Mouse (Mus musculus): ENCODE measurements around the gene Cadm2. TPM values are rescaled to one million over a fixed set of nuclear protein-coding genes. Genes with fewer than 3 reads are reported as not detected.

Cadm2 gene
- total RNA-seq, 2 experiments from 2014 or later: 212 to 245 TPM

DNA sequence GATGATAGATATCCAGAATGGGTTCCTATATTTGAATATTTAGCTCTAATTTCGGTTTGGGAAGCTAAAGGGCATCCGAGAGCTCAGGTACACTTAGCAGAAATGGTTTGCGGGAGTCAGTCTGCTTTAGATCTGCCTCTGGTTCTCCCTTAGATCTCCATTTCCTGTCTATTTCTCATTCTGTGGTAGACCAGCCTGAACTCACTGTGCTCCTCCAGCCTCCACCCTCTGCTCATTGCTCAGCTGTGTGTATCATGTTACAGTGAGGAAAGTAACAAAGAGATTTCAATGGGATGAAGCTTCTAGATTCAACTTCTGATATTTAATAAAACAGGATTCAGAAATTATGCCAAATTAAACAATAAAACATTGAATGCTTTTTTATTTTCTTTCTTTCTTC lies 661.6 kb downstream of the Cadm2 start:
- no peak for DNase-seq (ENCODE audit: low spot score in 2 of 2)
- no peak for TF ChIP-seq CTCF (conservative IDR thresholded peaks at IDR 0.05)
- Histone ChIP-seq H3K4me3 (no peak overlapping the region), H3K27ac (no peak overlapping the region)

- no peak for DNase-seq (ENCODE audit: low spot score in 2 of 2)
These were observed 664.8 kb downstream of the Cadm2 start for GRCm38 (mm10) chr16:66955876-66956275.

DNA sequence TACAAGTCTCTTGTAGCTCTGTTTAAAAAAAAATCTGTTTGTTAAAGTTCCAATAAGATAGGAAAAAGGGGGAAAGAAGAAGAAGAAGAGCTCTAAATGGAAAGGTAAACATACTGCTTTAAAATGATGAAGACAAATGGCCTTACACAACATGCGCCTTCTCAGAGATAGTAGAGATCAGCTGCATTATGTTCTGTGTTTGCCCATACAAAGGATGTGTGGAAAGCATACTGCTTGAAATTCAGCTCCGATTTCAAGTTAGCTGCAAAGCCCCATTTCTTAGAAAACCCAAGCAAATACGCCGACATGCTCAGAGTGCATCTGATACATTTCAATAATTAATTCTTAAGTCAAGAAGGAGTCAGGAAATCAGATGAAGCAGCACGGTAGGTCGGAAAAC lies 684.4 kb downstream of the Cadm2 start:
- H3K27ac ChIP-seq: peak overlapping the region; percentile 33; the same call in 1 of the 2 replicates

More at GRCm38 (mm10) chr16:66955876-66956275, 664.8 kb downstream of the Cadm2 start:
- H3K27ac ChIP-seq: no peak overlapping the region
- TF ChIP-seq CTCF (conservative IDR thresholded peaks at IDR 0.05): no peak
- no peak overlapping the region for H3K4me3 ChIP-seq

DNA sequence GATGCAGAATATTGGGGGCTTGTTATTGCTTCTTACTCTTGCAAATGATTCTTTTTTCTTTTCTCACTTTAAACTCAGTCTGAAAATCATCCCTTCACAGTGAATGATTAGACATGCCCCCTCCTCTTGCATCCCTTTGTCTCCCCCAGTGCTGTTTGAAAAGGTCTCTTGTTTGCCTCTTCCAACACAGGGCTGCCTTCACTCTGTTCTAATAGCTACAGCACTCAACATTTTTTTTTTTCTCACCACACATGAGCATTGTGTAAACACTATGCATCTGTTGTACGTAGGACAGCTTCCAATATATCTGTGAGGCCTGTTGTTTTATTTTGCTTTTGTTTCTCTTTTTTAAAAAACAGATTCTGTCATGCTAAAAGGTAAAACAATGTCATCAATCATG lies 695.2 kb downstream of the Cadm2 start:
- H3K4me3 ChIP-seq: no peak overlapping the region

More for the DNA sequence above, 684.4 kb downstream of the Cadm2 start:
- TF ChIP-seq CTCF (conservative IDR thresholded peaks at IDR 0.05): no peak
- no peak for DNase-seq (ENCODE audit: low spot score in 2 of 2)
- no peak overlapping the region for H3K4me3 ChIP-seq

GRCm38 (mm10) chr16:66922753-66923152 lies 698.0 kb downstream of the Cadm2 start:
- no peak overlapping the region for H3K4me3 ChIP-seq
- no peak for DNase-seq (ENCODE audit: low spot score in 2 of 2)
- H3K27ac ChIP-seq: no peak overlapping the region
- TF ChIP-seq CTCF (conservative IDR thresholded peaks at IDR 0.05): no peak

More for the DNA sequence above, 695.2 kb downstream of the Cadm2 start:
- no peak for TF ChIP-seq CTCF (conservative IDR thresholded peaks at IDR 0.05)
- H3K27ac ChIP-seq: peak overlapping the region; percentile 61
- no peak for DNase-seq (ENCODE audit: low spot score in 2 of 2)

DNA sequence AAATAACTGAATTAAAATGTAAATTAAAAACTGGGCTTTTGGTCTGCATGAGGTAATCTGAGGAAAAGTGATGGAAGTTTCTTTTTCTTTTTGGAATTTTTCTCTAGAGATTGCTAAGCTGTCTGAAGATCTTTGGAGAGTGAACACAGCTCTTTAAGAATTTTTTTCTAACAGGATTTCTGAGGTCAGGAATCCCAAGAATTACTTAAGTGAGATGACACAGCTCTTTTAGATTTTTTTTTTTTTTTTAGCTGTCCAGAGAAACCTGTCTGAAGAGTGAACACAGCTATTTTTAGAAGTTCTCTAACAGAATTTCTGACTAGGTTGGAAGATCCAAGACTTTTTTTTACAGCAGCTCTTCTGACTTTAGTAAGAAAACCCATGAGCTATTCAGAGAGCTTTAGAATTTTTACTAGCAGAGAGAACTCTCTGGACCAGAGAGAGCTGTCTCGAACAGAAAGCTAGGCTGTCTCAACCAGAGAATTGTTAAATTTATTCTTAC lies 699.2 kb downstream of the Cadm2 start:
- TF ChIP-seq CTCF (conservative IDR thresholded peaks at IDR 0.05): no peak
- no peak for DNase-seq (ENCODE audit: low spot score in 2 of 2)
- Histone ChIP-seq H3K27ac (no peak overlapping the region), H3K4me3 (no peak overlapping the region)

DNA sequence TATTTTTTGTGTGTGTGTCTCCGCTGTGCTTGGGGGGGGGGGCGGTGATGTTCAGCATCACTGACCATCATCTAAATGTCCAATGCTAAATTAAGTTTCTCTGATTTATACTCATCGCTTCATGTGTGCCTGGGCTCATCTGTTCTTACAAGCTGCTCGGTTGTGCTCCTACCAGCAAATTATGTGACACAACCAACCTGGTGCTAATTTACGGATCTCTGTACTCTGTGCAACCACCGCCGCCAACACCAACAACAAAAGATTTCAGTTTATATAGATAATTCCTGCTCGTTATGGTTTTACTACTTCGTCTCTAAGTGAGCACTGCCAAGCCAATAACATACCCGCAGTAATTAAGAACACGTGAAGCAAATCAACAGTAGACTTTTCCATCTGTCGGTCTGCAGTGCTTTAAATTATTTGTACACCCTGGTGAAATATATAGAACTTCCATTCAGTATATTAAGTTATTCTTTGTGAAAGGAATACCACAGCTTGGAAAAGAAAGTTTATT lies 700.8 kb downstream of the Cadm2 start:
- no peak overlapping the region for H3K4me3 ChIP-seq
- no peak for DNase-seq (ENCODE audit: low spot score in 2 of 2)
- no peak for TF ChIP-seq CTCF (conservative IDR thresholded peaks at IDR 0.05)
- H3K27ac ChIP-seq: no peak overlapping the region; the same call in 1 of the 2 replicates

DNA sequence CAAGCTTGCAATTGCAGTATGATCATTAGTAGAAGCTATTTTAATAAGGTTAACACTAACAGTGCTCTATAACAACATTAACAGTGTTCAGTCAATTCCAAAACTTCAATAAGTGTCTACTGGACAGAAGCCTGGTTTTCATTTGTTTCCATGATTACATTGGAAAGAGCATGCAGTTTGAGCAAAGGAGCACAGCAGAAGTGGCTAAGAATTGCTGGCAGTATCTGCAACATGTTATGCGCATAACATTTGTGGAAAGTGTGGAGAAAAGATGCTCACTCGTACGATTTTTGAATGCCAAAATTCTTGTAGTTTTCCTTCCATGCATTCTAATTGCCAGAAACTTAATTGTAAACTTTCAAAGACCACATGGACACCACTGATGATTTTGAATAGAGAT lies 718.9 kb downstream of the Cadm2 start:
- DNase-seq (ENCODE audit: low spot score in 2 of 2): no peak
- Histone ChIP-seq H3K27ac (peak overlapping the region; percentile 43), H3K4me3 (no peak overlapping the region)
- no peak for TF ChIP-seq CTCF (conservative IDR thresholded peaks at IDR 0.05)

DNA sequence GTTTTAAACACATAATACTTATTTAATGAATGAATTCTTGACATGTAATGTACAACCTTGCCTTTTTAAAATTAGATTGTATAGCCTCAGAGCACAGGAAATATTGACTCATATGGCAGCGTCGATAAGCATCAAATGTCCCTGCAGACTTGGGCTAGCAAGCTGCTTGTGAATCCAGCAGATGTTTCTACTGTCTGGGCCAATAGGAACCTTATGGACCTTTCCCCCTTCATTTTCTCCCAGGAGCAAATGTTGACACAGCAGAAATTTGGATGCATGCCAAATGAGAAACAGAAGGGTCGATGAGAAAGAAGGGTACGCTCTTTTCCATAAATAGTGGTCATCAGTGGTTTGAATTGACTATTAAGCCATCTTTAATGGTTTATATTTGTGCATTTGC lies 720.0 kb downstream of the Cadm2 start:
- TF ChIP-seq CTCF (conservative IDR thresholded peaks at IDR 0.05): no peak
- DNase-seq (ENCODE audit: low spot score in 2 of 2): no peak
- Histone ChIP-seq H3K4me3 (no peak overlapping the region), H3K27ac (0 out of 2 replicates have a peak overlapping the region, but pooled peaks have one; percentile 5)

DNA sequence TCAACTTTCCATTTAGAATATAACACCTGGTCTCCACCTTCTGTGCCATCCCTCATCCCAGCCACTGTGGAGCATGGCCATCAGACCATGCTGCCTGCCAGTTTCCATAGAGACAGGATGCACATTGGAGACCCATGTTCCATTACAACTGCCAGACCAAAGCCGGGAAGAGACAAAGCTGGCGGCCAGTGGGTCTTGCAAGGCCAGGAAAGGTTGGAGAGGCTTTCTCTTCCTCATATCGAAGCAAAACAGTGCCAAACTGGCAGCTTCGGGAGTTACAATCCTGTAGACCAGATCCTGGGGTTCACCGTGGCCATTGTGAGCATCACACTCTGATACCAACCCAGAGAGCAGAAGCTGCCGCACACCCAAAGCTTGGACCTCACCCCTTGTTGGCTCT lies 728.3 kb downstream of the Cadm2 start:
- Histone ChIP-seq H3K4me3 (no peak overlapping the region), H3K27ac (no peak overlapping the region)
- TF ChIP-seq CTCF (conservative IDR thresholded peaks at IDR 0.05): no peak
- no peak for DNase-seq (ENCODE audit: low spot score in 2 of 2)

DNA sequence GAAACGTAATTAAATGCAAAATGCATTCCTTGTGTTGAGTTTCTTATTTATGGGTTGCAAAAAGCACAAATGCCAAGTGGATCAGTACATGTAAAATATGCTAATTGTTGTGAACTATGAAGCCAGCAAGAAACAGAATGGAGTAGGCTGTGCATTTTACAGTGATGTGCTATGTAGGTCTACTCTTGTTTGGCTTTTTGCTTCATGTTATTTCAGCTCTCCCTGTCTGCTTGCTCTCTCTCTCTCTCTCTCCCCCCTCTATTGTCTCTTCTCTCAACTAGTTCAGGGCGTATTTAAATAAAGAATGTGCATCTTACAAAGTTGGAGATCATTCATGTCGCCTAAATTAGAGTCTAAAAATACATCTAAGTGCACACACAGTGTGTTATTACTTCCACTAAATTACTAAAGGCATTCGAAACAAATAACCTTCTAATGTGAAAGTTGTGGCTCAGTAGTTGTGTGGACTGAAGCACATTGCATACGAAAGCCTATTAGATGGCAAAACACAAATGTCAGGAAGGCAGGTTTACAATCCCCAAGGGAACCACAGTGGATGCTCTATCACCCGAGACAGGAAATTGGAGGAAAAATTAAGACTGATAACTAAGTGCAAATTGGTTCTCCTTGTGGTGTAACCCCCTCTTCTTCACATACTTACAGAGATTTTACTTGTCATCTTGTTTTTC lies 729.0 kb downstream of the Cadm2 start:
- no peak for DNase-seq (ENCODE audit: low spot score in 2 of 2)
- Histone ChIP-seq H3K27ac (no peak overlapping the region), H3K4me3 (no peak overlapping the region)
- no peak for TF ChIP-seq CTCF (conservative IDR thresholded peaks at IDR 0.05)

- no peak for DNase-seq (ENCODE audit: low spot score in 2 of 2)
- Histone ChIP-seq H3K27ac (no peak overlapping the region), H3K4me3 (no peak overlapping the region)
- TF ChIP-seq CTCF (conservative IDR thresholded peaks at IDR 0.05): no peak
These were observed 730.8 kb downstream of the Cadm2 start for GRCm38 (mm10) chr16:66889907-66890306.

GRCm38 (mm10) chr16:66882597-66882996 lies 738.1 kb downstream of the Cadm2 start:
- no peak for DNase-seq (ENCODE audit: low spot score in 2 of 2)
- no peak overlapping the region for H3K27ac ChIP-seq
- H3K4me3 ChIP-seq: no peak overlapping the region
- TF ChIP-seq CTCF (conservative IDR thresholded peaks at IDR 0.05): peak; percentile 71

GRCm38 (mm10) chr16:66871201-66871600 lies 749.5 kb downstream of the Cadm2 start:
- no peak overlapping the region for H3K27ac ChIP-seq

More at GRCm38 (mm10) chr16:66871201-66871600, 749.5 kb downstream of the Cadm2 start:
- no peak for DNase-seq (ENCODE audit: low spot score in 2 of 2)
- no peak overlapping the region for H3K4me3 ChIP-seq
- no peak for TF ChIP-seq CTCF (conservative IDR thresholded peaks at IDR 0.05)
